Mouse (Mus musculus): ENCODE data around the gene Eci3.

DNA sequence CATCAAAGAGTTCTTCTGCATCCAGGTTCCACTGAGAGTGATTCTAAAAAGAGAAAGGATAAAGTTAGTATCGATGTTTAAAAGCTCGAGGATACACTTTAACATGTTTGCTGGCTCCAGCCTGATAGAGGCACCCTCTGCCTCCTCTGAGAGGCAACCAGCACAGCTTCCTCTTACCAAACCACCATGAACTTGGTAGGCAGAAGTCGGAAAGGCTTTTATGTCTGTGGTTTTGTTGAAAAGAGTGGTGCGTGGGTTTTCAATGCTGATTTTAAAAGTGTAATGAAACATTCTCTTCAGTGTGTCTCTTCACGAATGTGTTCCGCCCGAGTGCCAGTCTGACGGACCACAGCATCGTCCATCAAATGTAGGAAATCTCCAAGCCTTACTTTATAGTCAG, 49.0 kb downstream of the Eci3 start:
- no peak for TF ChIP-seq CTCF (IDR thresholded peaks at IDR 0.05; ENCODE audit: control insufficient read depth, insufficient read depth, insufficient read length)
- TF ChIP-seq CEBPB (IDR thresholded peaks at IDR 0.05; ENCODE audit: low read depth), result no peak
- TF ChIP-seq USF1 (IDR thresholded peaks at IDR 0.05; ENCODE audit: low read depth), result no peak
- no peak for TF ChIP-seq MYOD1 (IDR thresholded peaks at IDR 0.05; ENCODE audit: control insufficient read depth, insufficient read length, low read depth)
- TF ChIP-seq MAX (IDR thresholded peaks at IDR 0.05), result no peak
- no peak for TF ChIP-seq MYOG (IDR thresholded peaks at IDR 0.05; ENCODE audit: control insufficient read depth, extremely low read depth, insufficient read length)
